Mouse (Mus musculus) ES-Bruce4 (cell line): Measurements from ENCODE around the gene Ston2.

ENCODE experiments used
- CTCF ChIP-seq: IDR thresholded peaks from one replicate; pipeline ENCODE4 v1.8.1; 2011; ENCODE audit warnings: low read depth, low read length
- EP300 ChIP-seq: IDR thresholded peaks from 2 replicates; pipeline ENCODE4 v1.6.1; 2011; ENCODE audit warnings: low read depth, low read length; ENCODE audit not compliant: insufficient read depth
- POLR2A ChIP-seq: IDR thresholded peaks from one replicate; pipeline ENCODE4 v1.8.1; 2011; ENCODE audit warnings: low read length; ENCODE audit not compliant: insufficient read depth

- no peak for TF ChIP-seq CTCF
- TF ChIP-seq POLR2A = no peak
- TF ChIP-seq EP300 = no peak
Observed at GRCm38 (mm10) chr12:91589542-91589846, 198.7 kb downstream of the Ston2 start.
